Mouse (Mus musculus) midbrain, embryonic 12.5 days (tissue): ENCODE data around the gene Cetn4. TPM values are rescaled to one million over a fixed set of nuclear protein-coding genes. Genes with fewer than 3 reads are reported as not detected.

ENCODE experiments used
- ATAC-seq: fragments of 200-750 bp; cut with Nextera tagmentation; 2 replicates; pipeline ENCODE4 v1.8.0; 2017; ENCODE audit warnings: low read depth, moderate TSS enrichment, moderate library complexity; ENCODE audit not compliant: low FRiP score
- H3K27ac ChIP-seq: fragments of 300-500 bp; sonication (generic); replicated peaks from 2 replicates; pipeline ENCODE4 v1.5.1; 2016; ENCODE audit warnings: mild to moderate bottlenecking
- H3K27me3 ChIP-seq: fragments of 300-500 bp; sonication (generic); 2 replicates; pipeline ENCODE4 v1.6.1; 2016; ENCODE audit warnings: mild to moderate bottlenecking
- H3K36me3 ChIP-seq: fragments of 300-500 bp; sonication (generic); 2 replicates; pipeline ENCODE4 v1.6.1; 2016
- H3K4me1 ChIP-seq: fragments of 300-500 bp; sonication (generic); 2 replicates; pipeline ENCODE4 v1.6.1; 2016
- H3K4me2 ChIP-seq: fragments of 300-500 bp; sonication (generic); replicated peaks from 2 replicates; pipeline ENCODE4 v1.6.1; 2016; ENCODE audit warnings: mild to moderate bottlenecking, moderate library complexity
- H3K4me3 ChIP-seq: fragments of 300-500 bp; sonication (generic); 2 replicates; pipeline ENCODE4 v1.5.1; 2016; ENCODE audit warnings: mild to moderate bottlenecking
- H3K9ac ChIP-seq: fragments of 300-500 bp; sonication (generic); replicated peaks from 2 replicates; pipeline ENCODE4 v1.6.1; 2016; ENCODE audit warnings: mild to moderate bottlenecking, moderate library complexity
- H3K9me3 ChIP-seq: fragments of 300-500 bp; sonication (generic); 2 replicates; pipeline ENCODE4 v1.6.1; 2016; ENCODE audit warnings: mild to moderate bottlenecking
- WGBS: fragments of 180-500 bp; shearing (Covaris S2); methylation state at CpG from one replicate; pipeline ENCODE4 v1.1.7; 2016; 5-methylcytosine and 5-hydroxymethylcytosine counted together
- polyA plus RNA-seq: library from polyadenylated mRNA; unstranded; fragments of >200 nt; fragmentation: Nextera tagmentation; extraction: Ambion mirVana; gene quantifications from 2 replicates; pipeline ENCODE4 v1.2.1, GENCODE M21; 2016

Gene Cetn4
- polyA plus RNA-seq, result 1.6 and 2.1 TPM in 2 replicates

DNA sequence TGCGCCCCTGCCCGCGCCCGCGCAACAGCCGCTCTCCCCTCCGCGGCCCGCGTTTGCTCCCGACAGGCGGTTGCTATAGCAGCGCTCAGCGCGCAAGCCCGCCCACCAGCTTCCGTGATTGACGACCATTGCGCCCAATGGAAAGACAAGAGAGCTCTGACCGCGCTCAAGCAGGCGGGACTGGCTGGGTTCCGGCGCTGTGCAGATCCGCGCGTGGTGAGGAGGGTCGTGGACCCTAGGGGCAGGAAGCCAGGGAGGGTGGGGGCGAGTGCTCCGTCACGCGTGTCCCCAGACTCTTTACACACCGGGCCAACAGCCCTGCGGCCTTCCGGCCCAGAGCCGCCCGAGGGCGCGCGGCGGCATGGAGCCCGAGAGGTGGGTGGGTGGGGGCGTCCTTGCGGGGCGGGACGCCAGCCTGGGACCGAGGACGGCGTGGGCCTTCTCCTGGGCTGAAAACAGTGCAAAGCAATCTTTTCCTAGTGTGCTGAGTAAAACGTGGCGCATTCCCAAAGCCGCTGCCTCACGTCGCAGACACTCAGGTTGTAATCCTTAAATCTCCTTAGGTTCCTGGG, at the start of gene Cetn4, which contains the start of gene Bbs12:
Gene Cetn4 (minus strand): TSS at position 339 of the 572 bp plus-strand sequence.
Gene Bbs12 (plus strand): TSS at position 185 of the 572 bp plus-strand sequence.
- peak; percentile 100 for ATAC-seq
- H3K4me2 ChIP-seq, result peak within 1 kb of the TSS; percentile 76
- no peaks in the 10 kb centered on the region for H3K9me3 ChIP-seq
- H3K9ac ChIP-seq, result peak within 1 kb of the TSS; percentile 83
- H3K4me1 ChIP-seq, result peaks cover 12% of the 10 kb centered on the region; the same call in 1 of the 2 replicates
- H3K36me3 ChIP-seq, result no peaks in the 10 kb centered on the region
- H3K4me3 ChIP-seq, result peak within 1 kb of the TSS; percentile 88
- peak within 1 kb of the TSS; percentile 56 for H3K27ac ChIP-seq
- no peaks in the 10 kb centered on the region for H3K27me3 ChIP-seq
- under 1% methylated on average over 54 of the region's 54 CpGs for WGBS

GRCm38 (mm10) chr3:37360729-37361128, 48.2 kb upstream of the Cetn4 start:
- Histone ChIP-seq H3K27ac (no peak overlapping the region), H3K4me1 (no peaks in the 10 kb centered on the region)

DNA sequence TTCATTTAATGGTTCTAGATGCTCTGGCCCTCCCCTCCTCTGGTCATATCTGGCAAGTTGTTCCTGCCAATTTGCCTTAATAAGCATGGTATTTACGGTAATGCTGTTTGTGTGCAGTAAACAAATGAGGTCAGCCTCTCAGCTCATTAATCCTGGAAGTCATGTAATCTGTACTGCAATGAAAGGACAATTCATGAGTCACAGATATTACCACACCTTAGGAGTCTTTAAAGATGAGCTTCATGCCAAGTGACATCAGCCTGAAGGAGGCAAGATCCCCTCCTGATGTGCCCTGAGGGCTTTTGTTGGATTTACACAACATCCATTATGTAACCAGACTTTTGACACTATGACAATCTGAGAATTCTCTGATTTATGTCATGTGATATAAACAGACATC, 42.2 kb upstream of the Cetn4 start:
- Histone ChIP-seq H3K9ac (no peak overlapping the region), H3K4me1 (no peaks in the 10 kb centered on the region), H3K36me3 (no peaks in the 10 kb centered on the region), H3K4me3 (no peak overlapping the region), H3K27me3 (peaks cover 2% of the 10 kb centered on the region), H3K4me2 (no peak overlapping the region), H3K27ac (no peak overlapping the region), H3K9me3 (no peaks in the 10 kb centered on the region)
- ATAC-seq, result no peak
- WGBS, result 94% methylated on average over 1 of the region's 1 CpGs

More at GRCm38 (mm10) chr3:37360729-37361128, 48.2 kb upstream of the Cetn4 start:
- no peak for ATAC-seq
- Histone ChIP-seq H3K27me3 (no peaks in the 10 kb centered on the region), H3K36me3 (no peaks in the 10 kb centered on the region), H3K4me2 (no peak overlapping the region), H3K4me3 (no peak overlapping the region), H3K9ac (no peak overlapping the region), H3K9me3 (no peaks in the 10 kb centered on the region)
- 89% methylated on average over 9 of the region's 9 CpGs for WGBS

DNA sequence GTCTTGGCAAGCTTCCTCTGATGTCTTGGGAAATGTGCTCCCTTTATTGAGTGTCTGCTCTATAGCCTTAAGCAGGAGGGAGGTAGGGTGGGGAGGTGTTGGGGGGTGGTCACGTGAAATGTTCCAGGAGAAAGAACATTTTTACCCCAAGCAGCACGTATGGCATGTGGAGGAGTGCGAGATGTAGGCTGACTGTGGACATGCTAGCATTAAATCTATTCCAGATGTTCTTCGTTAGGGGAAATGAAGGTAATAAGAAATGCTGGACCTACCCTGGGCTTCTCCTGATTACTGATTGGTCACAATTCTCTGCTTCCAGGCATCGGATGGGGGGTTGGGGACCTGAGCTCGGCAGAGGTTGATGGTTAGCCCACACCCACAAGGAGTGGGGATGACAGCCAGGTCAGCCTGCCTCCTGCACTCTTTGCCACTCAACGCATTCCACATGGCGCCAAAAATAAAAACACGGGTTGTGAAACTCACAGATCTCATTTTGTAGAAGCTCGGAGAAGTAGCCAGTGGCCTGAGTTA, 41.5 kb upstream of the Cetn4 start:
- no peak overlapping the region for H3K4me2 ChIP-seq
- H3K27ac ChIP-seq, result no peak overlapping the region
- no peaks in the 10 kb centered on the region for H3K36me3 ChIP-seq
- peaks cover 9% of the 10 kb centered on the region for H3K27me3 ChIP-seq
- H3K4me1 ChIP-seq, result peaks cover under 1% of the 10 kb centered on the region; the same call in 1 of the 2 replicates
- no peak overlapping the region for H3K9ac ChIP-seq
- 82% methylated on average over 10 of the region's 10 CpGs for WGBS
- no peak for ATAC-seq
- H3K9me3 ChIP-seq, result no peaks in the 10 kb centered on the region
- no peak overlapping the region for H3K4me3 ChIP-seq

DNA sequence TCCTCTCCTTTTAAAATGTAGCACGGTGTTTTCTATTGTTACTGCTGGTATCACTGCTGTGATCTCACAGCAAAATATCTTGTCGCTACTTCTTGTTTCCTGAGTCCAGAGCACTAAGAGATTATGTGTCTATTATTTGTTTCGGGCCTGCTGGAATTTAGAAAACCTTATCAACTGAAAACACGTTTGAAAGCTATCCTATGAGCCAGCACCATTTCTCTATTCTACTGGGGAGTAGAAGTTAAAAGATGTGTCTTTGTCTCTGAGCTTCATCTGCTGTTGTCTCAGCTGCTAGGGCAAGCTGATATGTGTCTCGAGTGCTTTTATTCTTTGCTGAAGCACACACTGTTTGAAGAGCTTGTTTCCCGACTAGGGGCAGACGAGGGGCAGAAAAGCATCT, 37.9 kb upstream of the Cetn4 start:
- Histone ChIP-seq H3K4me2 (no peak overlapping the region), H3K4me3 (no peak overlapping the region), H3K27ac (no peak overlapping the region), H3K9me3 (no peaks in the 10 kb centered on the region), H3K36me3 (no peaks in the 10 kb centered on the region), H3K9ac (no peak overlapping the region), H3K27me3 (peaks cover 35% of the 10 kb centered on the region), H3K4me1 (peaks cover 9% of the 10 kb centered on the region)
- WGBS, result 52% methylated on average over 7 of the region's 7 CpGs
- no peak for ATAC-seq

DNA sequence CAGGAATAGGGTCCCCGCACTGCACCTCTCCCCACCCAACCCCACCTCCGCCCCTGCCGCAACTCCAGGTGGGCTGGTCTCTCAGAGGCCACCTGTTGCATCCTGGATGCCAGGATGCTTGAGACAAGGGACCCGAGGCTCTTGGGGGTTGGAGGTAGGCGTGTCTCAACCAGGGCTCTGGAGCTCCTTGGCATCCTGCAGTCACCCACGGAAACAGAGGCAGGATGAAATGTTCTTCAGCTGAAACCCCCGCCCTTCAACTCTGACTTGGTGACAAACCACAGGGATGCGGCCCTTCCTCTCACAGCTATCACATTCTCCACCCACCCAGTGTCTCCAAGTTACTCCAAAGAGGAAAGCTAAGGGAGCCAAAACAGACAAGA, 36.6 kb upstream of the Cetn4 start:
- Histone ChIP-seq H3K4me1 (peaks cover 9% of the 10 kb centered on the region), H3K36me3 (no peaks in the 10 kb centered on the region), H3K27me3 (peaks cover 35% of the 10 kb centered on the region), H3K9me3 (no peaks in the 10 kb centered on the region), H3K4me3 (peak overlapping the region; percentile 74), H3K9ac (peak overlapping the region; percentile 72), H3K27ac (no peak overlapping the region), H3K4me2 (peak overlapping the region; percentile 100)
- no peak for ATAC-seq
- 15% methylated on average over 8 of the region's 8 CpGs for WGBS

DNA sequence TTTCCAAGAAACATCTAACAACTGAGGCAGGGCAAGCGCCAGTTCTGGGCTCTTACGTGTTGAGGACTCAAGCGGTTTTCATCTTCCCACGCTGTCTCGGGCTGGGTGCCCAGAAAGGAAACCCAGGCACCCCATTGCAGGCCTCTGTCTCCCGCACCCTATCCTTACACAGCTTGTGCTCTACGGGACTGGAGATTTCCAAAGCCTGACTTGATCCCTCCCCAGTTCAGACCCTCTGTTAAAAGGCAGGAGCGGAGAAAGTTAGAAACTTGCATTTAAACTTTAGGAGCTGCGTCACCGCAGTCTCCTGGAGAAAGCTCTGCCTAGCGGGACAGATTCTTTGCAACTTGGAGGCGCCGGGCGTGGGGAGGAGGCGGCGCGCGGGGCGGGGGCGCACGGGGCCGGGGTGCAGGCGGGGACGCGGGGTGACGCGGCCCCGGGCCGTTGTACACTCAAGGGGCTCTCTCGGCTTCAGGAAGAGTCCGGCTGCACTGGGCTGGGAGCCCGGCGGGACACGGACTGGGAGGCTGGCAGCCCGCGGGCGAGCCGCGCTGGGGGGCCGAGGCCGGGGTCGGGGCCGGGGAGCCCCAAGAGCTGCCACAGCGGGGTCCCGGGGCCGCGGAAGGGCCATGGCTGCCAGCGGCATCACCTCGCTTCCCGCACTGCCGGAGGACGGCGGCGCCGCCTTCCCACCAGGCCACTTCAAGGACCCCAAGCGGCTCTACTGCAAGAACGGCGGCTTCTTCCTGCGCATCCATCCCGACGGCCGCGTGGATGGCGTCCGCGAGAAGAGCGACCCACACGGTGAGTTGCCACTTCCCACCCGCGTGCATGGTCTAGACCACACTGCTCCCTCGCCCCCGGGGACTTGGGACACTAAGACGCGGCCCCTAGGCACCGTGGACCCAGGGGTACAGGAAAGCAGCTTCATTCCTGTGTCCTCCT, 36.0 kb upstream of the Cetn4 start, which contains the start of gene Fgf2:
Gene Fgf2 (plus strand): TSS at position 126 of the 945 bp plus-strand sequence.
- peaks cover 9% of the 10 kb centered on the region for H3K4me1 ChIP-seq
- peak; percentile 83 for ATAC-seq
- 1% methylated on average over 69 of the region's 75 CpGs for WGBS
- H3K9ac ChIP-seq, result peak within 1 kb of the TSS; percentile 72
- H3K9me3 ChIP-seq, result no peaks in the 10 kb centered on the region
- peak within 1 kb of the TSS; percentile 100 for H3K4me2 ChIP-seq
- H3K27me3 ChIP-seq, result peaks cover 35% of the 10 kb centered on the region
- H3K36me3 ChIP-seq, result no peaks in the 10 kb centered on the region
- peak within 1 kb of the TSS; percentile 74 for H3K4me3 ChIP-seq
- H3K27ac ChIP-seq, result no peak within 1 kb of the TSS

DNA sequence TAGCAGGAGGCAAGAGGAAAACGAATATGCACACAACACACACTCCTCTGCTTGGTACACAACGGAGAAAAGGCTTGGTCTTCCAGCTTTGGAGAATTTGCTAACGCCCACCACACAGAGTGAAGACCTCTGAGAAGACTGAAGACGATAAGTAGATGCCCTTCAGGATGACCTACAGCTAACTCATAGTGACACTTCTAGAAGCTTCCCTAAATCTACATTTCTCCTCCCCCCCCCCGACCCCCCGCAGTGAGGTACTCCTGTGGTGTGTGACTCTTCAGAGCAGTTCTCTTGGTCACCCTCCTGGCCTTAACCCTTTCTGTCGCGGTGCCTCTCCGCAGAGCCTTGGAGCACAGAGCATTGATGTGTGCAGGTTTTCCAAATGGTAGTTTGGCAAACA, 35.2 kb upstream of the Cetn4 start:
- Histone ChIP-seq H3K4me3 (no peak overlapping the region), H3K9me3 (no peaks in the 10 kb centered on the region), H3K27ac (no peak overlapping the region), H3K4me1 (peaks cover 9% of the 10 kb centered on the region), H3K9ac (no peak overlapping the region), H3K36me3 (no peaks in the 10 kb centered on the region), H3K27me3 (peaks cover 35% of the 10 kb centered on the region), H3K4me2 (peak overlapping the region; percentile 100)
- 33% methylated on average over 9 of the region's 9 CpGs for WGBS
- 0 out of 2 replicates have a peak, but pooled peaks have one; percentile 46 for ATAC-seq

GRCm38 (mm10) chr3:37342811-37343210, 30.3 kb upstream of the Cetn4 start:
- H3K4me3 ChIP-seq, result no peak overlapping the region
- no peaks in the 10 kb centered on the region for H3K9me3 ChIP-seq
- H3K4me1 ChIP-seq, result peaks cover under 1% of the 10 kb centered on the region; the same call in 1 of the 2 replicates
- no peaks in the 10 kb centered on the region for H3K36me3 ChIP-seq
- ATAC-seq, result no peak
- no peak overlapping the region for H3K27ac ChIP-seq
- H3K9ac ChIP-seq, result no peak overlapping the region
- WGBS, result 80% methylated on average over 5 of the region's 5 CpGs
- peaks cover 14% of the 10 kb centered on the region for H3K27me3 ChIP-seq
- no peak overlapping the region for H3K4me2 ChIP-seq

DNA sequence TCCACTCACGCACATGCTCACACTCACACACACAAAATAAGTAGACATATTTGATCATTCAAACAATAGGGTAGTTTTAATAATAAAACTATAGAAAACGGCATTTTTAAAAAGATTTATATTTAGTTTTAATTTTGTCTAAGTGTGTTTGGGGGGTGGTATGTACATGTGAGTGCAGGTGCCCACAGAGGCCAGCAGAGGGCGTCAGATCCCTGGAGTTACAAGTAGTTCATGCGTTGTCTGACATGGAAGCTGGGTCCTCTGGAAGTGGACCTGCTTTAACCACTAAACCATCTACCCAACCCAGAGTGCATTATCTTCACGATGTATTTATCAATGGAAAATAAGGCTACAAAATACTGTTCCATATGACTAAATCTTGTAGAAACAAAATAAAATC, 28.6 kb upstream of the Cetn4 start:
- no peaks in the 10 kb centered on the region for H3K36me3 ChIP-seq
- no peaks in the 10 kb centered on the region for H3K9me3 ChIP-seq
- no peak overlapping the region for H3K4me3 ChIP-seq
- H3K4me1 ChIP-seq, result no peaks in the 10 kb centered on the region
- no peak overlapping the region for H3K9ac ChIP-seq
- WGBS, result 64% methylated on average over 5 of the region's 5 CpGs
- H3K27ac ChIP-seq, result no peak overlapping the region
- H3K27me3 ChIP-seq, result no peaks in the 10 kb centered on the region; the same call in 1 of the 2 replicates
- ATAC-seq, result no peak
- no peak overlapping the region for H3K4me2 ChIP-seq

DNA sequence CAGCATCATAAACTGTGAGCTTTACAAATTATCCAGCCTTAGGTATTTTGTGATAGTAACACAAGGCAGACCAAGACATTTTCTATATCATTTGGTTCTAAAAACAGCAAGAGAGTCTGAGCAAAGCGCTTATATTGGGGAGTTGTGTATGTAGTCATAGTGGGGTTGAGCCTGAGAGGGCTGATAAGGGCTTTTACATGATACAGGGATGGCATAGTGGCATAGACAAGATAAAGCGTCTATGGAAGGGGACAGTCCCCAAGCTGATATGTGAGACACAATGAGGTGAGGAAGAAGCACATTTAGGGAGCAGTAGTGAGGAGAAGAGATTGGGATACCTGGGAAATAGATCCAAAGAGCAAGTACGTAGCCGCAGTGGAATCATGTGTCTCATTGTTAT, 21.5 kb upstream of the Cetn4 start:
- Histone ChIP-seq H3K27ac (no peak overlapping the region), H3K4me3 (no peak overlapping the region), H3K27me3 (no peaks in the 10 kb centered on the region), H3K9ac (no peak overlapping the region), H3K9me3 (no peaks in the 10 kb centered on the region), H3K4me1 (no peaks in the 10 kb centered on the region), H3K36me3 (no peaks in the 10 kb centered on the region), H3K4me2 (no peak overlapping the region)
- ATAC-seq, result no peak
- 89% methylated on average over 4 of the region's 4 CpGs for WGBS

GRCm38 (mm10) chr3:37331999-37332449, 19.5 kb upstream of the Cetn4 start:
- no peaks in the 10 kb centered on the region for H3K36me3 ChIP-seq
- H3K4me3 ChIP-seq, result no peak overlapping the region
- no peak for ATAC-seq
- H3K9me3 ChIP-seq, result no peaks in the 10 kb centered on the region
- H3K27ac ChIP-seq, result no peak overlapping the region
- H3K27me3 ChIP-seq, result no peaks in the 10 kb centered on the region
- 64% methylated on average over 6 of the region's 6 CpGs for WGBS
- no peak overlapping the region for H3K9ac ChIP-seq
- H3K4me2 ChIP-seq, result no peak overlapping the region
- H3K4me1 ChIP-seq, result no peaks in the 10 kb centered on the region
